Mouse (Mus musculus) cortical plate, adult 2 months (tissue): ENCODE results near the gene Sptssa.

Experiments used
- CTCF ChIP-seq: fragments of 200-500 bp; IDR thresholded peaks from 2 replicates; pipeline ENCODE4 v1.5.1; 2011; ENCODE audit warnings: mild to moderate bottlenecking, control low read depth, low read length; ENCODE audit not compliant: insufficient read depth; ENCODE audit errors: extremely low read depth
- POLR2A ChIP-seq: fragments of 200-500 bp; IDR thresholded peaks from 2 replicates; pipeline ENCODE4 v1.6.1; 2011; ENCODE audit warnings: mild to moderate bottlenecking, low read length, control low read depth; ENCODE audit not compliant: insufficient read depth; ENCODE audit errors: extremely low read depth

GRCm38 (mm10) chr12:54697003-54697597, 40.7 kb upstream of the Sptssa start:
- TF ChIP-seq POLR2A (no peak), CTCF (no peak)
